Comparison of ENCODE assay signal across 12 mouse cellular contexts in the genomic region with DNA sequence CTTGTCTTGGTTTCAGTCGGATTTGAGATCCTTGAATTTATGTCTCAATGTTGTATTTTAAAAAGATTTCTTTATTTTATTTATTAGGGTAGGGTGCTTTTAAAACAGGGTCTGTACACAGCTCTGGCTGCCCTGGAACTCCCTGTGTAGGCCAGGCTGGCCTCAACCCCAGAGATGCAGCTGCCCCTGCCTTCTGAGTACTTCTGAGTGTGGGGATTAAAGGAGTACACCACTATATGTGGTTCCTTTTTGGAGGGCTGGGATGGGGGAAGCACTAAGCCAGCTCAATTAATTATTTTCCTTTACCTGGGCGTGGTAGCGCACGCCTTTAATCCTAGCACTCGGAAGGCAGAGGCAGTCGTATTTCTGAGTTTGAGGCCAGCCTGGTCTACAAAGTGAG. TPM values are rescaled to one million over a fixed set of nuclear protein-coding genes. Genes with fewer than 3 reads are reported as not detected.
DNase-seq lines count a peak whose midpoint lies in the region; ATAC-seq lines count a peak whose summit lies in the region.
"Had no signal": no experiment of that assay in that cellular context is flagged by ENCODE, and none has a peak within 500 bp of the region (broad histone marks: within the 10 kb centered on the region; RNA-seq: fewer than 3 reads in every experiment).

No protein-coding gene starts in this region.

- peak overlapping the region; percentile 86; the same call in 1 of the 2 replicates for H3K4me3 ChIP-seq in heart, embryonic 13.5 days
- H3K4me3 ChIP-seq in midbrain, embryonic 10.5 days, result peak overlapping the region; percentile 79
- H3K4me3 ChIP-seq in midbrain, embryonic 14.5 days (replicated peaks; ENCODE audit: low read depth, low read length), result no peak overlapping the region
- peak overlapping the region; percentile 86 for H3K4me3 ChIP-seq in forebrain, embryonic 13.5 days
- no peak overlapping the region for H3K4me3 ChIP-seq in neural tube, embryonic 12.5 days

- no peaks in the 10 kb centered on the region for H3K27me3 ChIP-seq in heart, embryonic 13.5 days (replicated peaks)
- no peaks in the 10 kb centered on the region for H3K27me3 ChIP-seq in midbrain, embryonic 10.5 days (ENCODE audit: low read depth, poor library complexity, severe bottlenecking)
- H3K27me3 ChIP-seq in midbrain, embryonic 14.5 days (ENCODE audit: control insufficient read depth, insufficient read depth, low read length), result no peaks in the 10 kb centered on the region
- H3K27me3 ChIP-seq in forebrain, embryonic 13.5 days, result no peaks in the 10 kb centered on the region
- H3K27me3 ChIP-seq in neural tube, embryonic 12.5 days (replicated peaks), result no peaks in the 10 kb centered on the region

- peaks cover 35% of the 10 kb centered on the region for H3K4me1 ChIP-seq in heart, embryonic 13.5 days
- peaks cover 39% of the 10 kb centered on the region for H3K4me1 ChIP-seq in midbrain, embryonic 10.5 days
- H3K4me1 ChIP-seq in midbrain, embryonic 14.5 days (ENCODE audit: control insufficient read depth, insufficient read depth, low read length), result peaks cover 4% of the 10 kb centered on the region
- H3K4me1 ChIP-seq in forebrain, embryonic 13.5 days, result peaks cover 28% of the 10 kb centered on the region
- peaks cover 14% of the 10 kb centered on the region for H3K4me1 ChIP-seq in neural tube, embryonic 12.5 days

- 91% methylated on average over 6 of the region's 6 CpGs for WGBS in heart, embryonic 13.5 days
- WGBS in midbrain, embryonic 10.5 days, result 94% methylated on average over 6 of the region's 6 CpGs
- WGBS in midbrain, embryonic 14.5 days, result 95% methylated on average over 6 of the region's 6 CpGs
- 91% methylated on average over 6 of the region's 6 CpGs for WGBS in forebrain, embryonic 13.5 days
- 93% methylated on average over 6 of the region's 6 CpGs for WGBS in neural tube, embryonic 12.5 days

- peak overlapping the region; percentile 78 for H3K4me2 ChIP-seq in heart, embryonic 13.5 days
- H3K4me2 ChIP-seq in midbrain, embryonic 14.5 days (ENCODE audit: low read length), result no peak overlapping the region
- peak overlapping the region; percentile 86 for H3K4me2 ChIP-seq in forebrain, embryonic 13.5 days
- peak overlapping the region; percentile 92 for H3K4me2 ChIP-seq in neural tube, embryonic 12.5 days (replicated peaks)

- DNase-seq in heart, adult 9 months (ENCODE audit: low spot score in 2 of 2), result no peak
- DNase-seq in midbrain, embryonic 10.5 days (ENCODE audit: low spot score), result no peak
- DNase-seq in midbrain, embryonic 14.5 days, result no peak
- DNase-seq in layer of hippocampus, postnatal 14 days (ENCODE audit: low spot score in 2 of 2), result no peak
- no peak for DNase-seq in frontal cortex, postnatal 10 days (ENCODE audit: low spot score in 2 of 2)
- DNase-seq: cerebellum, adult 9-11 months; right cerebral cortex, adult 18-20 months; thymus, adult 18-20 months had no signal

- no peak for ATAC-seq in heart, embryonic 13.5 days (ENCODE audit: extremely low read depth, insufficient number of reproducible peaks, low FRiP score, low TSS enrichment)
- ATAC-seq in midbrain, embryonic 14.5 days (ENCODE audit: low FRiP score, low TSS enrichment), result no peak
- no peak for ATAC-seq in forebrain, embryonic 13.5 days
- no peak for ATAC-seq in neural tube, embryonic 12.5 days (ENCODE audit: low FRiP score, low read depth)
- ATAC-seq: hindbrain, embryonic 16.5 days had no signal

- H3K36me3 ChIP-seq in heart, embryonic 13.5 days, result peaks cover 46% of the 10 kb centered on the region
- H3K36me3 ChIP-seq in midbrain, embryonic 10.5 days, result peaks cover 61% of the 10 kb centered on the region
- peaks cover 6% of the 10 kb centered on the region; the same call in 1 of the 2 replicates for H3K36me3 ChIP-seq in midbrain, embryonic 14.5 days (ENCODE audit: control insufficient read depth, insufficient read depth, low read length)
- H3K36me3 ChIP-seq in forebrain, embryonic 13.5 days (ENCODE audit: poor library complexity, severe bottlenecking), result peaks cover 20% of the 10 kb centered on the region
- peaks cover 22% of the 10 kb centered on the region for H3K36me3 ChIP-seq in neural tube, embryonic 12.5 days

- H3K27ac ChIP-seq in heart, embryonic 13.5 days (replicated peaks), result no peak overlapping the region
- H3K27ac ChIP-seq in midbrain, embryonic 10.5 days (replicated peaks), result no peak overlapping the region
- no peak overlapping the region for H3K27ac ChIP-seq in midbrain, embryonic 14.5 days (replicated peaks; ENCODE audit: low read depth, low read length)
- no peak overlapping the region for H3K27ac ChIP-seq in forebrain, embryonic 13.5 days
- no peak overlapping the region for H3K27ac ChIP-seq in neural tube, embryonic 12.5 days

- H3K9me3 ChIP-seq in heart, embryonic 13.5 days, result no peaks in the 10 kb centered on the region
- no peaks in the 10 kb centered on the region for H3K9me3 ChIP-seq in midbrain, embryonic 10.5 days (replicated peaks)
- H3K9me3 ChIP-seq in midbrain, embryonic 14.5 days (ENCODE audit: control insufficient read depth, low read length), result no peaks in the 10 kb centered on the region
- H3K9me3 ChIP-seq in forebrain, embryonic 13.5 days (replicated peaks), result no peaks in the 10 kb centered on the region
- H3K9me3 ChIP-seq in neural tube, embryonic 12.5 days, result no peaks in the 10 kb centered on the region

- peak overlapping the region; percentile 55; the same call in 1 of the 2 replicates for H3K9ac ChIP-seq in heart, embryonic 13.5 days
- H3K9ac ChIP-seq in midbrain, embryonic 14.5 days (replicated peaks; ENCODE audit: low read length), result no peak overlapping the region
- H3K9ac ChIP-seq in forebrain, embryonic 13.5 days, result 0 out of 2 replicates have a peak overlapping the region, but pooled peaks have one; percentile 9
- no peak overlapping the region for H3K9ac ChIP-seq in neural tube, embryonic 12.5 days

RNA-seq across cellular contexts. Expression of a gene that starts 2.2 kb away (rescaled TPM):
- 121 and 133 TPM in 2 replicates for polyA plus RNA-seq in heart, embryonic 13.5 days (2015; fragmentation: Nextera tagmentation; extraction: Ambion mirVana)
- polyA plus RNA-seq in midbrain, embryonic 10.5 days (2016; fragmentation: Nextera tagmentation; extraction: Ambion mirVana), result 253 and 279 TPM in 2 replicates
- polyA plus RNA-seq in midbrain, embryonic 14.5 days (2014; fragmentation: Nextera tagmentation; extraction: Ambion mirVana), result 25.4 and 47.7 TPM in 2 replicates
- 166 and 178 TPM in 2 replicates for polyA plus RNA-seq in forebrain, embryonic 13.5 days (2015; fragmentation: Nextera tagmentation; extraction: Ambion mirVana)
- polyA plus RNA-seq in neural tube, embryonic 12.5 days (2016; fragmentation: Nextera tagmentation; extraction: Ambion mirVana), result 121 and 123 TPM in 2 replicates
- total RNA-seq in layer of hippocampus, postnatal 14 days (2021), result 1 to 10 TPM; 2.4 to 4.9 TPM

RNA-seq across cellular contexts. Expression of a gene that starts 27.0 kb away (rescaled TPM):
- 9.6 and 11.1 TPM in 2 replicates for polyA plus RNA-seq in heart, embryonic 13.5 days (2015; fragmentation: Nextera tagmentation; extraction: Ambion mirVana)
- 16.6 and 19.9 TPM in 2 replicates for polyA plus RNA-seq in midbrain, embryonic 10.5 days (2016; fragmentation: Nextera tagmentation; extraction: Ambion mirVana)
- 18.8 and 21.9 TPM in 2 replicates for polyA plus RNA-seq in midbrain, embryonic 14.5 days (2014; fragmentation: Nextera tagmentation; extraction: Ambion mirVana)
- polyA plus RNA-seq in forebrain, embryonic 13.5 days (2015; fragmentation: Nextera tagmentation; extraction: Ambion mirVana), result 14.1 and 17.2 TPM in 2 replicates
- polyA plus RNA-seq in neural tube, embryonic 12.5 days (2016; fragmentation: Nextera tagmentation; extraction: Ambion mirVana), result 17.6 and 22.1 TPM in 2 replicates
- 10 to 100 TPM; 21.4 TPM for total RNA-seq in layer of hippocampus, postnatal 14 days (2021)

RNA-seq across cellular contexts. Expression of a gene that starts 27.8 kb away (rescaled TPM):
- 7.3 and 7.8 TPM in 2 replicates for polyA plus RNA-seq in heart, embryonic 13.5 days (2015; fragmentation: Nextera tagmentation; extraction: Ambion mirVana)
- polyA plus RNA-seq in midbrain, embryonic 10.5 days (2016; fragmentation: Nextera tagmentation; extraction: Ambion mirVana), result 12.6 and 13.4 TPM in 2 replicates
- 14.6 and 16.5 TPM in 2 replicates for polyA plus RNA-seq in midbrain, embryonic 14.5 days (2014; fragmentation: Nextera tagmentation; extraction: Ambion mirVana)
- polyA plus RNA-seq in forebrain, embryonic 13.5 days (2015; fragmentation: Nextera tagmentation; extraction: Ambion mirVana), result 16.2 and 18.7 TPM in 2 replicates
- polyA plus RNA-seq in neural tube, embryonic 12.5 days (2016; fragmentation: Nextera tagmentation; extraction: Ambion mirVana), result 10.2 and 12.5 TPM in 2 replicates
- total RNA-seq in layer of hippocampus, postnatal 14 days (2021), result 10 to 100 TPM; 14.5 to 15.4 TPM

RNA-seq across cellular contexts. Expression of a gene that starts 35.4 kb away (rescaled TPM):
- 37.0 and 37.9 TPM in 2 replicates for polyA plus RNA-seq in heart, embryonic 13.5 days (2015; fragmentation: Nextera tagmentation; extraction: Ambion mirVana)
- polyA plus RNA-seq in midbrain, embryonic 10.5 days (2016; fragmentation: Nextera tagmentation; extraction: Ambion mirVana), result 44.8 and 48.9 TPM in 2 replicates
- 67.3 and 70.8 TPM in 2 replicates for polyA plus RNA-seq in midbrain, embryonic 14.5 days (2014; fragmentation: Nextera tagmentation; extraction: Ambion mirVana)
- polyA plus RNA-seq in forebrain, embryonic 13.5 days (2015; fragmentation: Nextera tagmentation; extraction: Ambion mirVana), result 56.3 and 57.7 TPM in 2 replicates
- 51.9 and 54.9 TPM in 2 replicates for polyA plus RNA-seq in neural tube, embryonic 12.5 days (2016; fragmentation: Nextera tagmentation; extraction: Ambion mirVana)
- 10 to 100 TPM; 38.9 to 39.3 TPM for total RNA-seq in layer of hippocampus, postnatal 14 days (2021)

RNA-seq across cellular contexts. Expression of a gene that starts 44.3 kb away (rescaled TPM):
- 18.2 and 20.1 TPM in 2 replicates for polyA plus RNA-seq in heart, embryonic 13.5 days (2015; fragmentation: Nextera tagmentation; extraction: Ambion mirVana)
- polyA plus RNA-seq in midbrain, embryonic 10.5 days (2016; fragmentation: Nextera tagmentation; extraction: Ambion mirVana), result 42.3 and 46.7 TPM in 2 replicates
- 42.7 and 43.7 TPM in 2 replicates for polyA plus RNA-seq in midbrain, embryonic 14.5 days (2014; fragmentation: Nextera tagmentation; extraction: Ambion mirVana)
- 40.8 and 46.2 TPM in 2 replicates for polyA plus RNA-seq in forebrain, embryonic 13.5 days (2015; fragmentation: Nextera tagmentation; extraction: Ambion mirVana)
- 55.8 and 59.9 TPM in 2 replicates for polyA plus RNA-seq in neural tube, embryonic 12.5 days (2016; fragmentation: Nextera tagmentation; extraction: Ambion mirVana)
- 10 to 100 TPM; 40.6 to 47.9 TPM for total RNA-seq in layer of hippocampus, postnatal 14 days (2021)

Comparison
In these comparisons a context has a peak if more than half of its experiments do, and no peak if none do; other contexts are left out.
1. H3K4me3 ChIP-seq: peak in heart, embryonic 13.5 days (single experiment), midbrain, embryonic 10.5 days (single experiment) and forebrain, embryonic 13.5 days (single experiment); none in midbrain, embryonic 14.5 days (single experiment) and neural tube, embryonic 12.5 days (single experiment).
2. H3K9ac ChIP-seq: peak in heart, embryonic 13.5 days (single experiment) and forebrain, embryonic 13.5 days (single experiment); none in midbrain, embryonic 14.5 days (single experiment) and neural tube, embryonic 12.5 days (single experiment).